Mouse (Mus musculus) forebrain, embryonic 15.5 days (tissue): ENCODE results near the gene Tmprss3. TPM values are rescaled to one million over a fixed set of nuclear protein-coding genes. Genes with fewer than 3 reads are reported as not detected.

ENCODE experiments used
- ATAC-seq: fragments of 200-750 bp; cut with Nextera tagmentation; replicated peaks from 2 replicates; pipeline ENCODE4 v1.8.0; 2017; ENCODE audit warnings: mild to moderate bottlenecking, moderate TSS enrichment, moderate library complexity
- H3K27ac ChIP-seq: fragments of 300-500 bp; sonication (generic); replicated peaks from 2 replicates; pipeline ENCODE4 v1.5.1; 2015; ENCODE audit warnings: mild to moderate bottlenecking, inconsistent platforms
- H3K27me3 ChIP-seq: fragments of 300-500 bp; sonication (generic); 2 replicates; pipeline ENCODE4 v1.6.1; 2015; ENCODE audit warnings: inconsistent platforms
- H3K36me3 ChIP-seq: fragments of 300-500 bp; sonication (generic); 2 replicates; pipeline ENCODE4 v1.6.1; 2015; ENCODE audit warnings: mild to moderate bottlenecking, inconsistent platforms
- H3K4me1 ChIP-seq: fragments of 300-500 bp; sonication (generic); 2 replicates; pipeline ENCODE4 v1.6.1; 2015; ENCODE audit warnings: inconsistent platforms
- H3K4me2 ChIP-seq: fragments of 300-500 bp; sonication (generic); replicated peaks from 2 replicates; pipeline ENCODE4 v1.6.1; 2015; ENCODE audit warnings: mild to moderate bottlenecking, inconsistent platforms
- H3K4me3 ChIP-seq: fragments of 300-500 bp; sonication (generic); 2 replicates; pipeline ENCODE4 v1.5.1; 2015; ENCODE audit warnings: mild to moderate bottlenecking, inconsistent platforms
- H3K9ac ChIP-seq: fragments of 300-500 bp; sonication (generic); replicated peaks from 2 replicates; pipeline ENCODE4 v1.6.1; 2015; ENCODE audit warnings: mild to moderate bottlenecking, inconsistent platforms
- H3K9me3 ChIP-seq: fragments of 300-500 bp; sonication (generic); 2 replicates; pipeline ENCODE4 v1.6.1; 2016; ENCODE audit warnings: inconsistent platforms
- WGBS: fragments of 180-500 bp; shearing (Covaris S2); methylation state at CpG from one replicate; pipeline ENCODE4 v1.1.7; 2015; ENCODE audit warnings: mixed read lengths; 5-methylcytosine and 5-hydroxymethylcytosine counted together
- polyA plus RNA-seq: library from polyadenylated mRNA; unstranded; fragments of >200 nt; fragmentation: Nextera tagmentation; extraction: Ambion mirVana; gene quantifications from 2 replicates; pipeline ENCODE4 v1.2.1, GENCODE M21; 2015

The Tmprss3 gene
- polyA plus RNA-seq, 1 experiment from 2014 or later = not detected

DNA sequence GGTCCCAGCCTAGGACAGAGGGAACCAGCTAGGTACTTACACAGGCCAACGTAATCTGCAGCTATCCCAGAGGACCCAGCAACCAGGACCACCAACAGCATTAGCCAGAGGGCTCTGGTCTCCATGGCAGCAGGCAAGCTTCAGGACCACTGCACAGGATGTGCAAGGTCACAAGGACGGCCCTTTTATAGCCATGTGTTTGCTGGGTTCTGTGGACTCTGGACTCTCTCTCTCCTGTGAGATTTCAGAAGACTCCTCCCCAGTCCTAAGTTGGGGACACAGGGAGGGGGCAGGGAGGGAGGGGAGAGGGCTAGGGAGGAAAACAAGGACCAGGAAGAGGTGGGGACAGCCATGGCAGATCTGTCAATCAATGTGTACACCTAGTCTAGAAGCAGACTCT lies 69.3 kb downstream of the Tmprss3 start, which contains the start of gene Tff3:
TSS of gene Tff3 (minus strand) at position 195 of the 400 bp plus-strand sequence.
- Histone ChIP-seq H3K36me3 (no peaks in the 10 kb centered on the region), H3K9me3 (no peaks in the 10 kb centered on the region), H3K27me3 (no peaks in the 10 kb centered on the region), H3K4me1 (peaks cover 6% of the 10 kb centered on the region; the same call in 1 of the 2 replicates), H3K4me3 (no peak within 1 kb of the TSS), H3K9ac (no peak within 1 kb of the TSS), H3K4me2 (no peak within 1 kb of the TSS), H3K27ac (no peak within 1 kb of the TSS)
- 30% methylated on average over 2 of the region's 2 CpGs for WGBS
- no peak for ATAC-seq

Other genes with a start within 250 kb of the Tmprss3 start
- gene Umodl1, start 244.3 kb downstream of the Tmprss3 start, polyA plus RNA-seq = not detected in 2 replicates
- 20.2 and 20.8 TPM in 2 replicates for gene Abcg1, start 141.3 kb downstream of the Tmprss3 start, polyA plus RNA-seq
- gene Tff3, start 69.3 kb downstream of the Tmprss3 start, polyA plus RNA-seq = 0.39 TPM in 1 of 2 replicates, not detected in the other
- gene Tff2, start 54.7 kb downstream of the Tmprss3 start, polyA plus RNA-seq = not detected in 2 replicates
- not detected in 2 replicates for gene Tff1, start 33.7 kb downstream of the Tmprss3 start, polyA plus RNA-seq
- 0.03 TPM in 1 of 2 replicates, not detected in the other for gene Ubash3a, start 8.9 kb upstream of the Tmprss3 start, polyA plus RNA-seq
- gene Rsph1, start 78.4 kb upstream of the Tmprss3 start, polyA plus RNA-seq = 4.0 and 6.7 TPM in 2 replicates
- 12.5 and 14.9 TPM in 2 replicates for gene Slc37a1, start 87.8 kb upstream of the Tmprss3 start, polyA plus RNA-seq
- 58.4 and 59.6 TPM in 2 replicates for gene Pde9a, start 187.2 kb upstream of the Tmprss3 start, polyA plus RNA-seq